Mouse (Mus musculus) Muller cell, postnatal 12 days (primary cell): ENCODE data around the gene Serpinb6d.

ENCODE experiments used
- DNase-seq: peaks from one replicate; pipeline ENCODE4 v3.0.0-alpha.2; 2015; ENCODE audit errors: inconsistent ontology term

The Serpinb6d gene

DNA sequence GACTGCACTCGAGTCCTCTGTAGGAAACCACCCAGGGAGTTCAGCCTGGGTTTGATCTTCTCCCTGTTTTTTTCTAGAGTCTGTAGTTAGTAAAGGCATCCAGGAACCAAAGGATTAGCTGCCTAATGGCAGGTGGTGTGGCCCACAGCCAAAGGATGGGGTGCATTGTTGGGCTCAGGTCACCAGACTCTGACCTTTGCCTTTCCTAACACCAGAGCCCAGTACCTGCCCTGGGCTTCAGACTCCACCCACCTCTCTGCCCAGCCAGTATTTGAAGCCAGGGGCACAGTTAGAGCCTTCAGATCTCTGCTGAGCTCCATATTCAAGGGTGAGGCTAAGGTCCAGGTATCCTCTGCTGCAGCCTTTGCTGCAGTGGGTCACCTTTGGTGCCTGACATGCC is at the start of gene Serpinb6d:
Gene Serpinb6d (plus strand): TSS at position 301 of the 400 bp plus-strand sequence.
- no peak for DNase-seq

- no peak for DNase-seq
These were observed 38.3 kb upstream of the Serpinb6d start for GRCm38 (mm10) chr13:33622921-33623320.

DNA sequence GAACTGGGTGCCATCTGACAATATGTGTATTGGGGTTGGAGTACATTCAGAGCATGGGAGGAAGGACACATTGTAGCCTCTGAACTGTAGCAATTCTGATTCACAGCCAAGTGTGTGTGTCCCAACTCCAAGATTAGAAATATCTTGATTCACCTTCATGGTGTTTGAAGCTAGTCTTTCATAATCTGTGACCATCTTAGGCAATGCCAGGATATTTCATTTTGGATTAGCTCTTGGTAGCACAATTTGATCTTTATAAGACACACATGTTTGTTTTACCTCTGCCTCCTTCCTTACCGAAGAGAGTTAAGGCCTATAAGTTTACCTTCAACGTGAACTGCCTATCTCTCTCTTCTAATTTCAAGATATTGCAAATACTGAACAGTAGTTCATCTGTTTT is 18.7 kb upstream of the Serpinb6d start:
- DNase-seq, result no peak

DNA sequence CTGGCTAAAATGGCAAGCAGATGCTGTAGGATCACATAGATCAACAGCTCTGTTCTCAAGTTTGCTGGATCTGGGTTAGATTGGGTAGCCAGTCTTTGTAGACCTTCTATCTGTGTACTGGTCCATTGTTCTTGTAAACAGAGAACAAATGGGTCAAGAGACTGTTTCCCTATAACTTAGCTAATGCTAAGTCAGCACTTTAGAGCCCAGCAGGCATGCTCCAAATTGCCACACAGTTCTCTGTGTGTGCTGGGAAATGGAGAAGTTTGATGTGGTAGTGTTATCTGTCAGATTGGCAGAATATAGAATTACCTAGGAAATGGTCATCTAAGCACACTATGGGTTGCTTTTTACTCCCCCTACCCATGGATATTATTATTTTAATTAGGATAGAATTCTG is 1.3 kb downstream of the Serpinb6d start:
- DNase-seq, result no peak

DNA sequence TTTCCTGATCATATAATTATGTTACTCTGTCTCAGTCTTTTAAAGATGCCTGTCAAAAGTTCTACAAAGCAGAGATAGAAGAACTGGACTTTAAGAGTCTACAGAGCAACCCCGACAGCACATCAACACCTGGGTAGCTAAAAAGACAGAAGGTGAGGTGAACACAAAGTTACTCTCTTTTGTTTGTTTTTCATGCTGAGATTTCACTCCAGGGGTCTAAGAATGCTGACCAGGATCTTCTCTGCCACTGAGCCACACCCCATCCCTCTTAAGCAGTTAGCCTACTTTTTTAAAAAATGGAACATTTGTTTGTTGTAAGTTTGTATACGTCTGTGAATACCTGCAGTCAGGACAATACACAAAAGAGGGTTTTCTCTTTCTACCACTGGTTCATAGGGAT is 59.1 kb downstream of the Serpinb6d start:
- no peak for DNase-seq
